Mouse (Mus musculus): ENCODE measurements at regions not wholly inside any gene's neighbourhood (a gene's known extent, or its start where the extent isn't known, plus 50 kb on each side); places are given as distances from the start of the nearest gene placed in this dataset.

GRCm38 (mm10) chr10:43658226-43658593 is 80.1 kb downstream of the Cd24a start:
- Histone ChIP-seq H3K27me3 (replicated peaks) (no peaks in the 10 kb centered on the region), H3K36me3 (replicated peaks in 1 of 2; ENCODE audit: control insufficient read depth in 1 of 2, insufficient read depth in 1 of 2, low read length in 1 of 2) (no peaks in the 10 kb centered on the region), H3K4me1 (ENCODE audit: control insufficient read depth in 1 of 2, insufficient read depth in 2 of 2) (no peaks in the 10 kb centered on the region), H3K9me3 (replicated peaks; ENCODE audit: low read length) (peaks cover 18% of the 10 kb centered on the region), H3K4me3 (replicated peaks in 1 of 3; ENCODE audit: low read depth in 2 of 3, low read length in 2 of 3, poor library complexity in 1 of 3) (no peak overlapping the region), H3K27ac (ENCODE audit: insufficient read depth, low read depth) (no peak overlapping the region), H3K79me2 (replicated peaks; ENCODE audit: control insufficient read depth, extremely low read depth, insufficient read depth, poor library complexity, severe bottlenecking) (no peaks in the 10 kb centered on the region), H3K9ac (ENCODE audit: insufficient read depth, low read depth) (no peak overlapping the region), H3K4me2 (ENCODE audit: insufficient read depth, low read depth, poor library complexity, severe bottlenecking) (no peak overlapping the region)
- no peak for TF ChIP-seq JUN (IDR thresholded peaks at IDR 0.05; ENCODE audit: insufficient read depth, low read depth, low read length)
- no peak for TF ChIP-seq MAX (IDR thresholded peaks at IDR 0.05; ENCODE audit: low read length)
- no peak for TF ChIP-seq NELFE (IDR thresholded peaks at IDR 0.05; ENCODE audit: low read depth, low read length)
- TF ChIP-seq E2F4 (IDR thresholded peaks at IDR 0.05; ENCODE audit: insufficient replicate concordance, low read depth, low read length), result no peak
- TF ChIP-seq ZMIZ1 (IDR thresholded peaks at IDR 0.05; ENCODE audit: low read depth, low read length), result no peak
- no peak for TF ChIP-seq TBP (conservative IDR thresholded peaks at IDR 0.05; ENCODE audit: low read depth, low read length)
- TF ChIP-seq ETS1 (conservative IDR thresholded peaks at IDR 0.05; ENCODE audit: low read depth, low read length), result no peak
- TF ChIP-seq MEF2A (IDR thresholded peaks at IDR 0.05; ENCODE audit: borderline replicate concordance, low read depth, low read length), result no peak
- no peak for TF ChIP-seq HCFC1 (IDR thresholded peaks at IDR 0.05; ENCODE audit: low read depth, low read length)
- no peak for TF ChIP-seq USF1 (IDR thresholded peaks at IDR 0.05; ENCODE audit: low read depth, low read length)
- TF ChIP-seq BHLHE40 (IDR thresholded peaks at IDR 0.05; ENCODE audit: low read depth, low read length), result no peak
- TF ChIP-seq SMC3 (IDR thresholded peaks at IDR 0.05; ENCODE audit: low read depth, low read length), result no peak
- no peak for TF ChIP-seq POLR2AphosphoS2 (IDR thresholded peaks at IDR 0.05; ENCODE audit: low read depth, low read length)
- in situ Hi-C loops (cut with MboI; ENCODE audit: low pct_ligation_motif_present, low pct_unique_long_range_greater_than_20kb, low sequenced_read_pairs) (no loop called here), dilution Hi-C loops (cut with MboI; ENCODE audit: extremely low pct_ligation_motif_present, extremely low pct_unique_long_range_greater_than_20kb, low sequenced_read_pairs) (no loop called here)
- no peak for DNase-seq (ENCODE audit: extremely low read depth)

- no peak for DNase-seq (ENCODE audit: extremely low read depth)
- TF ChIP-seq SMC3 (IDR thresholded peaks at IDR 0.05; ENCODE audit: low read depth, low read length) (no peak), RAD21 (IDR thresholded peaks at IDR 0.05; ENCODE audit: low read depth, low read length) (no peak), ZC3H11A (IDR thresholded peaks at IDR 0.05; ENCODE audit: low read depth, low read length) (no peak), CHD1 (IDR thresholded peaks at IDR 0.05; ENCODE audit: low read depth, low read length) (no peak), EP300 (IDR thresholded peaks at IDR 0.05; ENCODE audit: low read length) (no peak), USF1 (IDR thresholded peaks at IDR 0.05; ENCODE audit: low read depth, low read length) (no peak), TBP (conservative IDR thresholded peaks at IDR 0.05; ENCODE audit: low read depth, low read length) (no peak), TCF12 (IDR thresholded peaks at IDR 0.05; ENCODE audit: low read depth, low read length) (no peak), USF2 (conservative IDR thresholded peaks at IDR 0.05; ENCODE audit: low read depth, low read length) (no peak), NELFE (IDR thresholded peaks at IDR 0.05; ENCODE audit: low read depth, low read length) (no peak), POLR2A (IDR thresholded peaks at IDR 0.05; ENCODE audit: low read depth, low read length) (no peak), POLR2AphosphoS2 (IDR thresholded peaks at IDR 0.05; ENCODE audit: low read depth, low read length) (no peak), MAZ (IDR thresholded peaks at IDR 0.05; ENCODE audit: low read depth, low read length) (no peak), PAX5 (IDR thresholded peaks at IDR 0.05; ENCODE audit: low read length) (no peak), SIN3A (IDR thresholded peaks at IDR 0.05; ENCODE audit: low read length) (no peak), RCOR1 (conservative IDR thresholded peaks at IDR 0.05; ENCODE audit: low read depth, low read length) (no peak)
- no peak overlapping the region for H3K4me3 ChIP-seq (replicated peaks in 1 of 3; ENCODE audit: low read depth in 2 of 3, low read length in 2 of 3, poor library complexity in 1 of 3)
- H3K9ac ChIP-seq (ENCODE audit: insufficient read depth, low read depth), result no peak overlapping the region
- in situ Hi-C loops (cut with MboI; ENCODE audit: low pct_ligation_motif_present, low pct_unique_long_range_greater_than_20kb, low sequenced_read_pairs) (no loop called here), dilution Hi-C loops (cut with MboI; ENCODE audit: extremely low pct_ligation_motif_present, extremely low pct_unique_long_range_greater_than_20kb, low sequenced_read_pairs) (no loop called here)
- H3K9me3 ChIP-seq (replicated peaks; ENCODE audit: low read length), result no peaks in the 10 kb centered on the region
- H3K4me2 ChIP-seq (ENCODE audit: insufficient read depth, low read depth, poor library complexity, severe bottlenecking), result no peak overlapping the region
- no peak overlapping the region for H3K27ac ChIP-seq (ENCODE audit: insufficient read depth, low read depth)
- H3K27me3 ChIP-seq (replicated peaks), result peaks cover 3% of the 10 kb centered on the region
- H3K79me2 ChIP-seq (replicated peaks; ENCODE audit: control insufficient read depth, extremely low read depth, insufficient read depth, poor library complexity, severe bottlenecking), result no peaks in the 10 kb centered on the region
- peaks cover 0 to 22% of the 10 kb centered on the region in 2 experiments; a peak in 2 of 4 replicates for H3K4me1 ChIP-seq (ENCODE audit: control insufficient read depth in 1 of 2, insufficient read depth in 2 of 2)
- H3K36me3 ChIP-seq (replicated peaks in 1 of 2; ENCODE audit: control insufficient read depth in 1 of 2, insufficient read depth in 1 of 2, low read length in 1 of 2), result no peaks in the 10 kb centered on the region
Measured at GRCm38 (mm10) chr10:43664844-43665243, 86.8 kb downstream of the Cd24a start.
